Mouse (Mus musculus): ENCODE results near the gene Ptprg.
"Not testable (repeated sequence)": the region's sequence is repeated elsewhere in the genome, so short reads cannot be mapped to it uniquely, and the experiment has no call there.

The Ptprg gene

DNA sequence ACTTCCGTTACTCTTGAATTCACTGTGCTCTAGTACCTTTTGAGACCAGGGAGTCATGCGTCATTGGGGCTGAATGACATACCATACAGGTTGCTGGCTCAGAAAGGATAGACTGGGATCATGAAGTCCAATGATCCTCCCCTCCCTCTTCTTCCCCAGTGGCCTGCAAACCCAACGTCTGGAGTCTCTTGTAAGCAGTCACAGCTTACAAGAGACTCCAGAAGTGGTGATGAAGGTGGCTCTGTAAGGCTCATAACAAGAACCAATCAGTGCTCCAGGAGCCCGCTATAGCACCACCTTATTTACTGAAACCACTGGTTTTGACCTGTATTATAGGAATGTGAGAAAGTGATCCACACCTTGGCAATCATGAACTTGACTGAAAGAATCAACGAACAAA, 408.8 kb downstream of the Ptprg start:
- no peak for DNase-seq (ENCODE audit: low read depth, low spot score)

DNA sequence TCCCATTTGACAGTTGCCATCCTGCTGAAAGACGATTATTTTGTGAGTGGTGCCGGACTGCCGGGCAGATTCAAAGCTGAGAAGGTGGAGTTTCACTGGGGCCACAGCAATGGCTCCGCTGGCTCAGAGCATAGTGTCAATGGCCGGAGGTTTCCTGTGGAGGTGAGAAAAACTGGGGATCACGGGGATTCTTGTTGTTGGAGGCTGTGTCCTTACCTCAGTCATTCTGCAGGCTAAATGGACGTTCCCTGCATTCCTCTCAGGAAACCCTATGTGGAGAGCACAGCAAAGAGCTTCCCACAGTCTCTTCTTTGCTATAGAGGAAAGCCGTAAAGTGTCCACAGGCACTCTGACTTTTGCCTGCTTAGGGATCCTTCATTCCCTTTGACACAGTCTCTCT, 409.2 kb downstream of the Ptprg start:
- DNase-seq (ENCODE audit: low read depth, low spot score) = no peak

DNA sequence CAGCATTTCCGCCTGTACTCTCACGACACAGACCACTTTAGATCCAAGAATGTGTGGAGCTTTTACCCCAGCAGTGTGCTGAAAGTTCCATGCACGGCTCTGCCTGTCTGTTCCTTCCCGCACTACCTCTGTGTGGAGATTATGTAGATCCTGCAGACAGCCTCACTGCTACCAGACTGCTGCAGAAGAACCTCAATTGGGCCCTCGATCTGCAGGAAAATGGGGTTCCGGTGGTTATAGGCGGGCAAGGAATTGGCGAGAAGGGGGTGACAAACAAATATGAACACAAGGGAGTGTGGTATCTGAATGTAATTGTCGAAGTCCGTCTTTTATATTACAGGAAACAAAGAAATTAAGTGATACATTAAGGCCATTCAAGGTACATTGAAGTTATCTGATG, 410.5 kb downstream of the Ptprg start:
- DNase-seq (ENCODE audit: low read depth, low spot score) = no peak

DNA sequence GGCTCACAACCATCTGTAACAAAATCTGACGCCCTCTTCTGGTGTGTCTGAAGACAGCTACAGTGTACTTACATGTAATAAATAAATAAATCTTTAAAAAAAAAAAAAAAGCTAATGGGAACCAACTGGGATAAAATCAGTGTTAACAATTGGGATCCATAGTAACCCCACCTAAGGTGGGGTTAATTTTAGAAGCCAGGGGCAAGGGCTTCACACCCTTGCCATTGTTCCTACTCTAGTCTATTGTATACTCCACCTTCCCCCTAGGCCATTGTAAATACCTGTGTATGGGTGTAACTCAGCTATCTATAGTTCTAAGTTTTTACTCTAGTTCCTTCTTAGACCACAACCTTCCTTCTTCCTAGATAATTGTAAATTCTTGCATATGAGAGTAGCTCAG, 411.0 kb downstream of the Ptprg start:
- DNase-seq (ENCODE audit: low read depth, low spot score) = not testable (repeated sequence)

DNA sequence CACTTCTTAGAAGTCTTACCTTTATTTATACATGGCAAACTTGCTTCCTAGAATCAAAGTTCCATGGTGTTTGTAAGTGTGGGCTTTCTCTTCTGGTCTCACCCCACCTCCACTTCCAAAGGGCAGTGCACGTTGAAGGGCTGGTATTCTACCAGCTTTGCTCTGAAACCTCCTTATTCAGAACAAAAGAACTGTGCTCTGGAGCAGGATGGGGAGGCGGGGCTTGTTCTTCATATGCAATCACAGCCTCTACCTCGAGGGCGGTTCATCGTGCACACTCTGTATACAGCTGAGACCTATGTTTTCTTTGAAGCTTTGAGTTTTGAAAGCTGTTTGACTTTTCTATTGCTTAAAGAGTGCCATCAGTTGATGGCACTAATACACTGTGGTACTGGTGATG, 412.5 kb downstream of the Ptprg start:
- DNase-seq (ENCODE audit: low read depth, low spot score) = no peak

DNA sequence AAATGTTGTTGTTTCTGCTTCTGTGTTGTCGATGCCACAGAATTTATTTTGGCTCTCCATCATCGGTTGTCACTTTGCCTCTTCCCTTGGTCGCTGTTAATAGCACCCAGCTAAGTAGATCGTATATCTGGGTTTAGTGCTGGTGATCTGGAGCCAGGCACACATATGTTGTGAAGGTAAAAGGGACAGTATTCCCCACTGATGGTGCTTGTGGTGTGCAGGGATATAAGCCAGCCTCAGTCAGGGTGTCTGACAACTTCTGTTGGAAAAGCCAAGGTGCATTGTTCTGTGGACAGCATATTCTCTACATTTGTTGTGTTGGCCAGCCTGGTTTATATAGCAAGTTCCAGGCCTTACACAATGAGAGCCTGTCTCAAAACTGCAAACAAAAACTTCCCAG, 428.4 kb downstream of the Ptprg start:
- DNase-seq (ENCODE audit: low read depth, low spot score) = no peak

DNA sequence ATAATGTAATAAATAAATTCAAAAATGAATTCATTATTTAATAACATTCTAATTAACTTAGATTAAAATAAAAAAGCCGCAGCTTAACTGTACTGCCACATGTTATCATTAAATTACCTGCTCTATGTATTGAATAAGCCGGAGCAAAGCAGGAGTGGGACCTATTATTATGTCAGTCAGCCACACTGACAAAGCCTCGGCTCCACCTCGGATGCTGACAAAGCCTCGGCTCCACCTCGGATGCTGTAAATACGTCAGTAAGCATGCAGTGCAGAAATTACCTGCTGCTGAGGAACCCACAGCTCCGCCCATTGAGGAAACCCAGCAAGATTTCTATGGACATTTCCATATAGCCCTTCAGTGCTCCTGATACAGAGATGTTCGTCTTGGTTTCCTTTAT, 429.7 kb downstream of the Ptprg start:
- no peak for DNase-seq (ENCODE audit: low read depth, low spot score)

DNA sequence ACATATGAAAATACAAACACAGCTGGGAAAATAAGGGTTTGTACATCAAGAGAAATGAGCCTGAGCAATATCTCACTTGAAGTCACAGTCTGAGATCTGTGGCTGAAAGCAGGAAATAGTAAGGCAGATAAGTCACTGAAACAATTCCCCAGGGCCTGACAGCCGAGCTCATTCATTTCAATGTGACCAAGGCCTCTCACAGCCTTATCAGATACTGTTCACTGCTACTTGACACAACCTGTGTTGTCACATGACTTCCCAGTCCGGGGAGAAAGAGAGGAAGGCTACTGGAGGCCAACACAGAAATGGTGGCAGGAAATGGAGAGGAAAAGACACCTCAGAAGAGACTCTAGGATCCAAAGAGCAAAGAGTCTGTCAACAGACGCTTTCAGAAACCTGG, 430.8 kb downstream of the Ptprg start:
- no peak for DNase-seq (ENCODE audit: low read depth, low spot score)

DNA sequence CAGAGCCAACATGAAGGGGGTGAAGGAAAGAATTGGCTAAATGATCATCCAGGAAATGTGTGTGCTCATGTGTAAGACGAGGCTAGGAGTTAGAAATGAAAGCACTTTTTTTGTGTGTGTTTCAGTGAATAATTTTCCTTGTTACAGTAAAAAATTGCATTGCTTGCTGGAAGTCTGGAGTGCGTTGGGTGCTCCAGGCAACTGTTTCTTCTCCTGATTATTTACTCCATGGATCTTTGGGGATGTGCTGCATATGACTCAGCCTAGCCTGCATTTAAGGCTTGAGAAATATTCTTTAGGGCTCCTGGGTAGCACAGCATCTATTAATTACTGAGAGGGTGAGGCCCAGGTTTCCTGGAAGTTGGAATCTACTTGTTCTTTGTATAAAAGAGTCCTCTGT, 435.6 kb downstream of the Ptprg start:
- no peak for DNase-seq (ENCODE audit: low read depth, low spot score)

DNA sequence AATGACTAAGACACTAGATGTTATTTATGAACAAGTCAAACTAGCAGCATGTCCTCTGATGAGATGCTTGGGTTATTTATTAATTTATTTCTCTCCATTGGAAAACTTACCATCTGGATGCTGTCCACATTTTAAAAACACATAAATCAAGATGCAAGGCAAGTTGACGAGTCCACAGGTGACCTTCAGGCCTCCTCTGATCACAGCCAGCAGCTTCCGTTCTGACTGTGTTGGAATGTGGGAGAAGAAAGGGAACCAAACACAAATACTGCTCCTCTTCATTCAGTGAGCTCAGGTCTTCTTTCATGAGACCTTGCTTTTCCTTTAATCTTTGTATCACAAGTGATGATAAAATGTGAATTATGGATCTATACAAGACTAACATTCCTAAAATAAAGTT, 437.8 kb downstream of the Ptprg start:
- DNase-seq (ENCODE audit: low read depth, low spot score) = no peak

DNA sequence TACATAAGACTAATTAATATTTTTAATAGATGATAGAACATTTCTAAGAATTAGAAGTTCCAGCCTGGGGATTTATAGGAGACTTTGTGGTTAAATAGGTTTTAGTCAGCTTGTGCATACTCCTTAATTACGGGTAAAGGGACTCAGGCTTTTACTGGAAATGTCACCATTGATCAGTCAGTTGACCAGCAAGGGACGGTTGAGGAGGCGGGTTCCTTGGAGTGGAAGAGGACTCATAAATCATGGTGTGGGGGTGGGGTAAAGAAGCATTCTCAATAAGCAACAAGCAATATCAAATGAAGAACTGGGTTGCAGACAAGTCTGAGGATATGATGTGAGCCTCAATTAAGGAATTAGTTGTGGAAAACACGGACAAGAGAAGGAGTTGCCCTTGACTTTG, 438.8 kb downstream of the Ptprg start:
- DNase-seq (ENCODE audit: low read depth, low spot score) = no peak

DNA sequence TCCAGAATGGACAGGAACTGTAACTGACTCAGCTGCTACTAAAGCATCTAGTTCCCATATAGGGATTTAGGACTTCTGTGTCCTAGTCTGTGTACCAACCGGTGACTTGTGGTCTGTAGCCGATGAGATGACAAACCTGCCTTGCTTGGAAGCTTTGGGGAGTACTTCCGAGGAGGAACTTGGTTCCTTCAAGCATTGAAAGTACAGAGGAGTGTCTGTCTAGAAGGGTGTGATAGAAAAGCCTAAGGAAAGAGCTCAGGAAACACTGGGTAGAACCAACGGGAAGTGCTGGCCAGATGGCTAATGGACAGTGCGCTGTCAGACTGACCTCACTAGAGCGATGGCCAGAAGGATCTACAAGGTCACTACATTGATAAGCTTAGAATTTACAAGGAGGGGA, 439.2 kb downstream of the Ptprg start:
- DNase-seq (ENCODE audit: low read depth, low spot score) = no peak

DNA sequence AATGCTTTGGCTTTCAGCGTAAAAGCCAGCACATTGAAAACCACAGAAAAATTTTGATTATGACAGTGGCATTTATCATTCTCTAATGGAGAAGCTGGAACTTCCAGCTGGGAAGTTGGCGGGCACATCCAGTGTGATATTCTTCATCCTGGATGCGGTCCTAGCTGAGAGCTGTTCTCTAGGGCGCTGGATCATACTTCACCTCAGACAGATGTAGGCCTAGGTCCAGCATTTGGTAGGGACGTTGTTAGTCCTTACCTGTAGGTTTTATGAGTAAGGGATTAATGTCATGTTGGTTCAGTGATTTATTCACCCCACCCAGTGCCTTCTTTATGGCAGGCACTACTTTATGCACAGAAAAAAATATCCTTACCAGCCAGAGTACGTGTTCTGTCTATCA, 444.2 kb downstream of the Ptprg start:
- DNase-seq (ENCODE audit: low read depth, low spot score) = no peak

DNA sequence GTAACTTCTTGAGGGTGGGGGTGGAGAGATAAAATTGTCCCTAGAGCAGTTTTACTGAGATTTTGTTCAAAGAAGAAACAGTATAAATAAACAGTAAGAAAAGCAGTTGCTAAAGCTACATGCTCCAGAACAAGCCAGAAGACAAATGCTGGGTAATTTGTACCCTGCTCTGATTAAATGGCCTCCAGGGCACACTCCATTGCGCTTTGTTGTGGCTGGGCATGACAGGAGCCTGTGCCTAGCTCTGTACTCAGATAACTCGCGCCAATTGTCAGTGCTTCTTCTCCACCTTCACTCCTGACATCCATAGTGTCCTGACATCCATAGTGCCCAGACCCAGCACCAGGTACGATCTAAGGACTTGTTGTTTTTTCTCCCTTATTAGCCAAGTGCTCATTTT, 445.1 kb downstream of the Ptprg start:
- DNase-seq (ENCODE audit: low read depth, low spot score) = no peak

DNA sequence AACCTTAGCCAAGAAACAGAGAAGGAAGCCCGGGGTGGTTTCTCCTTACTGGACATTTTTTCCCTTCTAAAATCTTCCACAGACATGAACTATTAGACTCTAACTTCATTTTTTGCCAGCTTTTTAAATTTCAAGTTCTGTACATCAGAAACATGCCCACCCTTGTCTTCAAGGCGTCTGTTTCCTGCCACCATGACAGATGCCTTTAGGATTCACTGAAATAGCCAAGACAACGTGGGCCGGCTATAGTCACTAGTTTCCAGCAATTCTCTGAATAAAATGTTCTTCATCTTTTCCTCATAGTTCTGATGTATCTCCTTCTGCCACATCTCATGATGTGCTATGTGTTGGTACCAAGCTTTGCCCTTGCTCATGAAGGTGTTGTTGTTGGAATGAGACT, 450.7 kb downstream of the Ptprg start:
- DNase-seq (ENCODE audit: low read depth, low spot score) = no peak

DNA sequence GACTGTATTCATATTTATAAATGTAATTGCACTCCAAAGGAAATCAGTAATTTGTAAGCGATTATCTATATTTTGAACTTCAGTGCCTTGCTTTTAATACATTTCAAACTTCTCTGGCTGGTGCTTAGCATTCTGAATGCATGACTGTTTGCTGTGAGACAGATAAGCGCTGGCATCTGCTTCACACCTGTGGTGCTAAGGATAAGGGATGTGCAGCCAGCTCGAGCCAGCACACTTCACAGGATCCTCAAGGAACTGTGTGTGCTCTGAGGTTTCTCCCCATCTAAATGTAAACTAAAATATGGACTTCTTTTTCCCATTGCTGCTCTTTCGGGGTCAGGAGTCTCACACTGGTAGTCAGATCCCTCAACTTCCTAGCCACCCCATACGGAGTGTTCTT, 458.4 kb downstream of the Ptprg start:
- DNase-seq (ENCODE audit: low read depth, low spot score) = no peak

DNA sequence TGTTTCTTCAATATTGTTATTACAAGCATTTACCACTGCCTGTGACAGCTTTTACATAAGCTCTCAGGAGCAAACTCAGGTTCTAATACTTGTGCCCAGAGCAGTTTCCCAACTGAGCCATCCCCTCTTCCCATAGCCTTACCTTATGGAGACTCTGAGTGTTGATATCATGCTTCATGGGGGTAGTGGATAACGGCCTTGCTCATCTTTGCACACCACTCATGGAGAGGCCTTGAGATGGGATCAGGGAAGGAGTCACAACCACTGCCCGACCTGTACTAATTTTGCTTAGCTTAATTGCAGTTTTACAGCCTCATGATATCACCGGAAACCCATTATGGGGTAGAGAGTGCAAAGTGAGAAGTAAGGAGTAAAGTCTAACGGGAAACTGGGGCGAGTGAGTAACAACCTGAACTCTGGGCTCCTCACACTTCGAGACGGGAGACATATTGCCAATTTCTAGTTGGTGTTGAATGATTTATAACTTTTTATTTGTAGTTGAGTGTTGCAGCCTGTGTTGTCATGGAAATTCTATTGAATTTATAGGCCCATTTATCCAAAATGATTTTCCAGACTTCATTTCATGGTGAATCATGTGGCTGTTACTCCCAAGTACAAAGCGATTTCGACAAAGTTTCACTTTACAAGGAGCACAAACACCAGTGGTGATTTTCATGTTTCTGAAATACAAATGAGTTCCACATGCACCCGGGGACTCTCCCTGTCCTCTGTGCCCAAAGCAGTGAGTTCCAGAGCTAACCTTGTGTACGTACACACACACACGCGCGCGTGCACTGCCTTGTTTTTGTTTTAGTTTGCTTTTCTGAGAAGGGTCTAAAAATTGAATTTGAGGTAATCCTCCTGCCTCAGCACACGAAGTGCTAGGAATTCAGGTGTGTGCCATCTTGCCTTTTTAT, 472.7 kb downstream of the Ptprg start:
- DNase-seq (ENCODE audit: low read depth, low spot score) = no peak

DNA sequence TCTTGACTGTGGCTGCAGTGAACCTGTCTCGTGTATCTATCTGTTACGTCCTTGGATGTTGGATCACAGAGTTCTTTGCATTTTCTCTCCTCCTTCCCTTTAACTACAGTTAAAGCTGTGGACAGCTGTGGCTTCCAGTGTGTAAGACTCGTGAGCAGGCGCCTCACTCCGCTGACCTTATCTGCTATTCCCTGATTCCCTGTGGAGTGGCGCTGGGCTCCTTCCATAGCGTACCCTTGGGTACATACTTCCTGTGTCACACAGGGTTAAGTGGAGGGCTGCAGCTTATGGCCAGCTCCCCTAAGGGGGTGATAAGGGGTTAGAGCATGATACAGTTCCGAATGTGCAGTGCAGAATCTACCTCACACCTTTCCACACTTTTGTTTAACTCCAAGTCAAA, 473.9 kb downstream of the Ptprg start:
- DNase-seq (ENCODE audit: low read depth, low spot score) = no peak

DNA sequence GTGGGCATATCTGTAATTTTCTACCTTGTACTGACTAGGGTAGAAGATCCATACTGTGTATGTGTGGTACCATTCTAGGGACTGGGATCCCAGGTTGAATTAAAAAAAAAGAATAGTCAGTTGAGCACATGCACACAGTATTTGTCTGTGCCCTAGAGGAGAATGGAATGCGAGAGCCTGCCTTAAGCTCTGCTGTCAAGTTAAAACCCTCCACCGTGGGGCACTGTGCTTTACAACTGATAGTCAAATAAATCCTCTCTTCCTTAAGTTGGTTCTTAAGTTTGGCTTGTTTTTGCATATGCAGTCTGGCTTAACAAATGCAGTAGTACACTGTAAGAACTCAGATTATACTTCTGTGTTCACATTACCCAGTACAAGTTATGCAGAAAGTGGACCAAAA, 476.6 kb downstream of the Ptprg start:
- DNase-seq (ENCODE audit: low read depth, low spot score) = no peak

DNA sequence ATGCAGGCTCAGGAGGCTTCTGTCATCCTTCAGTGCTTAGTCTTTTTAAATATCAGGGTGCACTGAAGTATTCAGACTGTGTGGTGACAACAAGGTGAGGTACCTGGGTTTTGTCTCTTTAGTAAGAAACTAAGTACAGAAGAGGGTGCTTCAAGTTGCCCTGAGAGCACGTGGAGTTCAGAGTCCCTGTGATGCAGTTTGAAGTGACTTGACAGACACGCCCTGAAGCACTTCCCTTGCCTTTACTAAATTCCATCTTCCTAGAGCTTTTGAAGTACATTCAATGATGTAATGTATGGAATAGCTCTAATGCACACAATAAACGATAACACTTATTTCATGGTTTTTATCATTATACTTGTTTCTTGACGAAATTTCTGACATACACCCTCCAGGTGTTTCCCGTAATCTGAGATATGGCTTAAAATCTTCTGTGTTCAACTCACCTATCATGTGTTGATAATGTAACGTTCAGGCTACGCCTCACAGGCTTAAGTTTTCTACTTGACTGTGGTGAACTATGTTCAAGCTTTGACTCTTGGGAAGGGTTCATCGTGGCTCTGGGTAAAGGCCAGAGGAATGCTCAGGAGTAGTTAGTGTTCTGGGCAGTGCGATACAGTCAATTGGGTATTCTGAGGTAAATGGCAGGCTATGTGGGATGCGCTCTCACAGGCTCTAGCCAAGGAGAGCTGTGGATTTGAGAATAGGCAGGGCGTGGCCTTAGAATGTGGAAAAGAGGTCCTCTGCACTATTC, 483.4 kb downstream of the Ptprg start:
- DNase-seq (ENCODE audit: low read depth, low spot score) = no peak

DNA sequence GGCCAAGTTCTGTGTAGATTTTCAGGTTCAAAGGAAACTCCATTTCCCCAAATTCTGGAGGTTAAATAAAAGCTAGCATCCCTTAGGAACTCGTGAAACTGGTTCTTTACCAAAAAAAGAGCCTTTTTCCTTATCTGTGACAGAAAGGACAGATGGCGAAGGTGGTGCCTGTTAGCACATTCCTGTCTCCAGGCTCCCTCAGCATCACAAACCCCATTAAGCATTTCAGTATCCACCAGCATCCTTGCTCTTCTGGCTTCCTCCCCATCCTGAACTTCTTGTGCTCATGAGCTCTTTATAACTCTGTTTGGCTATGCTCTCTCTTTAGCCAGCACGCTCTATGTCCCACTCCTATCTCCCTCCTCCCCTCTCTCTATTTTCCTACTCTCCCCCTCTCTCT, 486.4 kb downstream of the Ptprg start:
- no peak for DNase-seq (ENCODE audit: low read depth, low spot score)

DNA sequence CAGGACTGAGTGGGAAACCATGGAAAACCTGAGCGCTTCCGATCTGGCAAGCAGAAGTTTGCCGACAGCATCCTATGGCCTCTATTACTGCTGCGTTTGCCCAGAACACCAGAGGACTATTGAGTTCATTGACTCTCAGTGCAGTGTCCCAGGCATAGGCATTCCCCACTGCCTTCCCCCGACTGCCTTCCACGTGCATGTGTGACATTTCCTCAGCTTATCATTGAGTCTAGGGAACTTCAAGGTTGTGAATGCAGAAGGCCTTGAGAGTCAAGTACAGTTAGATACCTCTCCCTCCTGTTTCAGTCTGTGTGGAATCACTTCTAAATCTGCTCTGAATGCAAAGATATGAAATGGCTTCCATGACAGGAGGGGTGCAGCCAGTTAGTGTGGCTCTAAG, 488.2 kb downstream of the Ptprg start:
- DNase-seq (ENCODE audit: low read depth, low spot score) = no peak

DNA sequence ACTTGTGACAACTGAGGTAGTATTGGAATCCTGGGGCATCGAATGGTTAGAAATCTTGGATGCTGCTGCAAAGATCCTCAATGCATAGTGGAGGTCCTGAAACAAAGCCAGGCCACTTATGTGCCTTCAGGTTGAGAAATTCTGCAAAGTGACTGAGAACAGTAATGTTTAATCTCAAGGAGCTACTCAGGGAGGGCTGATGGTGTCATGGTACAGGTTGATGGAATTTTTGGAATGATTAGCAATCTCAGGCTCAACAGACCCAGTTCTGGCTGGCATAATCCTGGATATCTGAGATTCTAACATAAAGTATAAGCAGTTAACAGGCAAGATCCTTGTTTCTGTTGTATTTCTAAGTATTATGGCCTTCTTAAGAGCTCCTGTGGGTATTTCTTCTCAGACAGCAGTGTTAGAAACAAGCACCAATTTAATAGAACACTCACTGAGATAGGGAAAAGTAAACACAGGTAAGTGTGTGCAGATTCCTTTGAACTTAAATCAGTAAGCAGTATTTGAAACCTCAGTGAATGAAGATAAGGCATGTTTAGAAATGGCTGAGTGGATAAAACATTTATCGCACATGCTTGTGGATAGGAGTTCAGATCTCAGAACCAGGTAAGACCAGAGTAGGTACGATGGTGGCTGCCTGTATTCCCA, 493.0 kb downstream of the Ptprg start:
- DNase-seq (ENCODE audit: low read depth, low spot score) = no peak
